Comparison of ENCODE assay signal across 8 mouse cellular contexts in genomic region chr17:35969418-35970389, GRCm38 (mm10). TPM values are rescaled to one million over a fixed set of nuclear protein-coding genes. Genes with fewer than 3 reads are reported as not detected.
DNase-seq lines count a peak whose midpoint lies in the region; ATAC-seq lines count a peak whose summit lies in the region.

Gene Abcf1 (minus strand): TSS chr17:35969761.

- DNase-seq in T-cell, adult 2 months (ENCODE audit: low spot score): peak; percentile 99
- DNase-seq in cerebellum, postnatal 36 days: peak; percentile 98 to 99
- DNase-seq in frontal cortex, postnatal 36 days (ENCODE audit: low spot score in 2 of 2): peak; percentile 98 to 99
- peak; percentile 97 for DNase-seq in left cerebral cortex, adult 11 months (ENCODE audit: low spot score)
- DNase-seq in lung, postnatal 4 days: peak; percentile 98 to 100
- DNase-seq in retina, postnatal 7 days (ENCODE audit: low read depth, low spot score): peak; percentile 95
- peak; percentile 95 for DNase-seq in urinary bladder, adult 2 months (ENCODE audit: low spot score)

- peak within 1 kb of the TSS; percentile 81 for H3K27ac ChIP-seq in hindbrain, embryonic 15.5 days (replicated peaks)

- H3K27me3 ChIP-seq in hindbrain, embryonic 15.5 days: no peaks in the 10 kb centered on the region

- peak within 1 kb of the TSS; percentile 91 for H3K4me3 ChIP-seq in hindbrain, embryonic 15.5 days

- no peaks in the 10 kb centered on the region for H3K9me3 ChIP-seq in hindbrain, embryonic 15.5 days

- ATAC-seq in hindbrain, embryonic 15.5 days (ENCODE audit: low FRiP score, low read depth): peak; percentile 98

- H3K4me2 ChIP-seq in hindbrain, embryonic 15.5 days: peak within 1 kb of the TSS; percentile 86

- peaks cover 16% of the 10 kb centered on the region for H3K36me3 ChIP-seq in hindbrain, embryonic 15.5 days

- H3K9ac ChIP-seq in hindbrain, embryonic 15.5 days: peak within 1 kb of the TSS; percentile 86

- H3K4me1 ChIP-seq in hindbrain, embryonic 15.5 days (replicated peaks): peaks cover 28% of the 10 kb centered on the region

- under 1% methylated on average over 68 of the region's 68 CpGs for WGBS in hindbrain, embryonic 15.5 days

RNA-seq across cellular contexts. Expression of gene Abcf1, which starts in this region (rescaled TPM):
- polyA plus RNA-seq in hindbrain, embryonic 15.5 days (2015; fragmentation: Nextera tagmentation; extraction: Ambion mirVana): 76.1 and 81.0 TPM in 2 replicates
- 58.4 and 74.6 TPM in 2 replicates for polyA plus RNA-seq in urinary bladder, adult 2 months (2012; rRNA removed)

Comparison
In these comparisons a context has a peak if more than half of its experiments do, and no peak if none do; other contexts are left out.
1. Peak in every context shown above with its lines: DNase-seq, ATAC-seq, H3K4me3 ChIP-seq and H3K27ac ChIP-seq.